Mouse (Mus musculus) 3134 (cell line): Measurements from ENCODE around the gene 1700017B05Rik.
A peak's percentile ranks its signal among the peaks of the same experiment; 100 is the strongest.
"Not testable (repeated sequence)": the region's sequence is repeated elsewhere in the genome, so short reads cannot be mapped to it uniquely, and the experiment has no call there.

ENCODE experiments used
- DNase-seq: peaks from one replicate; pipeline ENCODE4 v3.0.0-alpha.2; 2011; ENCODE audit warnings: low spot score; ENCODE audit not compliant: insufficient read length; ENCODE audit errors: extremely low read depth

1700017B05Rik gene

GRCm38 (mm10) chr9:57248030-57248942, 14.1 kb downstream of the 1700017B05Rik start:
- peak; percentile 35 for DNase-seq

- peak; percentile 36 for DNase-seq
Observed at GRCm38 (mm10) chr9:57247201-57247671, 15.2 kb downstream of the 1700017B05Rik start.

- DNase-seq = no peak
Observed at GRCm38 (mm10) chr9:57246482-57246881, 15.9 kb downstream of the 1700017B05Rik start.

GRCm38 (mm10) chr9:57244106-57244685, 18.2 kb downstream of the 1700017B05Rik start:
- no peak for DNase-seq

GRCm38 (mm10) chr9:57242916-57243315, 19.5 kb downstream of the 1700017B05Rik start:
- DNase-seq = peak; percentile 23

- no peak for DNase-seq
Observed at GRCm38 (mm10) chr9:57241111-57241510, 21.3 kb downstream of the 1700017B05Rik start.

- no peak for DNase-seq
Observed at GRCm38 (mm10) chr9:57238220-57238619, 24.2 kb downstream of the 1700017B05Rik start.

GRCm38 (mm10) chr9:57237705-57238104, 24.7 kb downstream of the 1700017B05Rik start:
- DNase-seq = no peak

GRCm38 (mm10) chr9:57236256-57236655, 26.2 kb downstream of the 1700017B05Rik start, which contains the start of gene Trcg1:
Gene Trcg1, plus strand, starts transcription at chr9:57236556.
- DNase-seq = no peak

GRCm38 (mm10) chr9:57233767-57234166, 28.6 kb downstream of the 1700017B05Rik start:
- peak; percentile 61 for DNase-seq

- DNase-seq = no peak
Observed at GRCm38 (mm10) chr9:57233142-57233541, 29.3 kb downstream of the 1700017B05Rik start.

GRCm38 (mm10) chr9:57232341-57232940, 30.0 kb downstream of the 1700017B05Rik start:
- no peak for DNase-seq

GRCm38 (mm10) chr9:57231536-57232255, 30.7 kb downstream of the 1700017B05Rik start:
- DNase-seq = no peak

GRCm38 (mm10) chr9:57230146-57230783, 32.1 kb downstream of the 1700017B05Rik start:
- DNase-seq = no peak

- DNase-seq = no peak
Observed at GRCm38 (mm10) chr9:57229726-57230125, 32.7 kb downstream of the 1700017B05Rik start.

GRCm38 (mm10) chr9:57228186-57228585, 34.2 kb downstream of the 1700017B05Rik start:
- DNase-seq = no peak

- no peak for DNase-seq
Observed at GRCm38 (mm10) chr9:57227203-57227602, 35.2 kb downstream of the 1700017B05Rik start.

- not testable (repeated sequence) for DNase-seq
Observed at GRCm38 (mm10) chr9:57226628-57227122, 35.7 kb downstream of the 1700017B05Rik start.

GRCm38 (mm10) chr9:57225780-57226627, 36.4 kb downstream of the 1700017B05Rik start:
- DNase-seq = no peak
